Mouse (Mus musculus) limb, embryonic 14.5 days (tissue): Measurements from ENCODE around the gene Grxcr1. TPM values are rescaled to one million over a fixed set of nuclear protein-coding genes. Genes with fewer than 3 reads are reported as not detected.

Experiments
- ATAC-seq: fragments of 200-750 bp; cut with Nextera tagmentation; 2 replicates; pipeline ENCODE4 v1.8.0; 2017; ENCODE audit warnings: low read depth, moderate number of reproducible peaks, moderate TSS enrichment; ENCODE audit not compliant: low FRiP score
- DNase-seq: peaks from one replicate; pipeline ENCODE4 v3.0.0-alpha.2; 2015; ENCODE audit warnings: low spot score
- H3K27ac ChIP-seq: fragments of 300-500 bp; sonication (generic); replicated peaks from 2 replicates; pipeline ENCODE4 v1.5.1; 2014; ENCODE audit warnings: low read depth, mild to moderate bottlenecking, low read length, moderate library complexity, mixed read lengths
- H3K27me3 ChIP-seq: fragments of 300-500 bp; sonication (generic); 2 replicates; pipeline ENCODE4 v1.6.1; 2014; ENCODE audit warnings: low read length, mixed read lengths; ENCODE audit not compliant: control insufficient read depth, insufficient read depth
- H3K36me3 ChIP-seq: fragments of 300-500 bp; sonication (generic); 2 replicates; pipeline ENCODE4 v1.6.1; 2014; ENCODE audit warnings: mild to moderate bottlenecking, low read length, moderate library complexity, mixed read lengths; ENCODE audit not compliant: control insufficient read depth, insufficient read depth
- H3K4me1 ChIP-seq: fragments of 300-500 bp; sonication (generic); 2 replicates; pipeline ENCODE4 v1.6.1; 2014; ENCODE audit warnings: antibody characterized with exemption, low read length, mixed read lengths; ENCODE audit not compliant: control insufficient read depth, insufficient read depth
- H3K4me2 ChIP-seq: fragments of 300-500 bp; sonication (generic); replicated peaks from 2 replicates; pipeline ENCODE4 v1.6.1; 2014; ENCODE audit warnings: low read depth, mild to moderate bottlenecking, low read length, moderate library complexity; ENCODE audit not compliant: severe bottlenecking
- H3K4me3 ChIP-seq: fragments of 300-500 bp; sonication (generic); replicated peaks from 2 replicates; pipeline ENCODE4 v1.5.1; 2014; ENCODE audit warnings: low read length
- H3K9ac ChIP-seq: fragments of 300-500 bp; sonication (generic); 2 replicates; pipeline ENCODE4 v1.6.1; 2014; ENCODE audit warnings: mild to moderate bottlenecking, low read depth, low read length, moderate library complexity; ENCODE audit not compliant: severe bottlenecking
- H3K9me3 ChIP-seq: fragments of 300-500 bp; sonication (generic); 2 replicates; pipeline ENCODE4 v1.6.1; 2016; ENCODE audit warnings: low read length; ENCODE audit not compliant: control insufficient read depth
- POLR2A ChIP-seq: fragments of 200-500 bp; IDR thresholded peaks from 2 replicates; pipeline ENCODE4 v1.8.0; 2012; ENCODE audit warnings: inconsistent platforms, mild to moderate bottlenecking, moderate library complexity, borderline replicate concordance; ENCODE audit not compliant: insufficient read depth, insufficient read length; ENCODE audit errors: extremely low read depth
- WGBS: fragments of 180-500 bp; shearing (Covaris S2); extraction: QIAGEN DNeasy Blood & Tissue Kit; methylation state at CpG from one replicate; pipeline ENCODE4 v1.1.7; 2014; 5-methylcytosine and 5-hydroxymethylcytosine counted together
- polyA plus RNA-seq, 2 experiments: library from polyadenylated mRNA; depleted of rRNA in 1 of 2; stranded (reverse) in 1 of 2; unstranded in 1 of 2; fragments of >200 nt; fragmentation: Nextera tagmentation in 1 of 2; extraction: Ambion mirVana in 1 of 2; gene quantifications; 2 replicates each; pipeline versions ENCODE4 v1.2.1 to v1.2.3; 2012 to 2014

The Grxcr1 gene
- polyA plus RNA-seq, 2 experiments: not detected

DNA sequence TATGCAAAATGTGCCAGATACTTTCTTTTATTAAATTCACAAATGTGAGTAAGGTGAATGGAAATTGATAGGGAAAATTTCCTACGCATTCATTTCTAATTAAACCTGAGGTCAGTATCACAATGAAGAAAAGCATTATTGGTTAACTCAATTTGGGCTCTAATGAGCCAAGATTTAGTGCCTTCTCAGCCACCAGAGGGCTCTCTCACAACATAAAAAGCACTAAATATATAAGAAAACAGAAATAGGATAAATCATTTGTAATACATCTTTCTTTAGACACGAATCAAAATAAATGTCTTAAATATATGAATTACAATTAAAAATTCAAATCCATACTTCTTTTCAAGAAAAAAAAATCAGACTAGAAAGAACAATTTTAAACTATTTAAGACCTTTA lies 89.2 kb downstream of the Grxcr1 start:
- Histone ChIP-seq H3K9me3 (no peaks in the 10 kb centered on the region), H3K4me1 (no peaks in the 10 kb centered on the region), H3K4me2 (no peak overlapping the region), H3K9ac (no peak overlapping the region), H3K4me3 (no peak overlapping the region), H3K27me3 (no peaks in the 10 kb centered on the region), H3K27ac (no peak overlapping the region), H3K36me3 (no peaks in the 10 kb centered on the region)
- WGBS: 37% methylated on average over 2 of the region's 2 CpGs
- ATAC-seq: no peak
- DNase-seq: no peak
- TF ChIP-seq POLR2A: no peak

GRCm38 (mm10) chr5:68122883-68123282 lies 91.2 kb downstream of the Grxcr1 start:
- Histone ChIP-seq H3K36me3 (no peaks in the 10 kb centered on the region), H3K4me1 (no peaks in the 10 kb centered on the region), H3K27me3 (no peaks in the 10 kb centered on the region), H3K9me3 (no peaks in the 10 kb centered on the region), H3K27ac (no peak overlapping the region), H3K4me3 (no peak overlapping the region), H3K4me2 (no peak overlapping the region), H3K9ac (no peak overlapping the region)
- DNase-seq: no peak
- WGBS: 77% methylated on average over 3 of the region's 3 CpGs
- no peak for ATAC-seq
- TF ChIP-seq POLR2A: no peak

DNA sequence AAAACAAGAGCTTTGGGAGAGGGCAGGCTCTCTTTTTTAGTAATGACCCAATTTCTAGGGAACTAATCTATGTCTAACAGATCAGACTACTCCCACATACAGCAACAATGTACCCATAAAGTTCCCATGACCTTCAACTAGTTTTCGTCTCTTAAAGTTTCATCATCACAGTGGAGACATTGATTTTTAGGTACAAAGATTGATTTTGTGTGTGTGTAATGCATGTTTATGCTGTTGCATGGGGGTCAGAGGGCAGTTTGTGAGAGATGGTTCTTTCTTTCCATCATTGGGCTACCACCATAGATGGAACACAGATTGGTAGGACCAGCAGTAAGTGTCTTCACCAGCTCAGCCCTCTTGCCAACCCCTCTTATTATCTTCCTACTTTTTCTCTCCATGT lies 93.8 kb downstream of the Grxcr1 start:
- no peak overlapping the region for H3K27ac ChIP-seq
- 94% methylated on average over 1 of the region's 1 CpGs for WGBS
- no peak for TF ChIP-seq POLR2A

GRCm38 (mm10) chr5:68128421-68128820 lies 96.8 kb downstream of the Grxcr1 start:
- Histone ChIP-seq H3K4me2 (no peak overlapping the region), H3K27ac (no peak overlapping the region), H3K9me3 (no peaks in the 10 kb centered on the region), H3K4me3 (no peak overlapping the region), H3K9ac (no peak overlapping the region), H3K4me1 (no peaks in the 10 kb centered on the region), H3K36me3 (no peaks in the 10 kb centered on the region), H3K27me3 (no peaks in the 10 kb centered on the region)
- DNase-seq (peak; percentile 42), ATAC-seq (no peak)
- WGBS: 10% methylated on average over 4 of the region's 4 CpGs
- no peak for TF ChIP-seq POLR2A

More for the DNA sequence above, 93.8 kb downstream of the Grxcr1 start:
- Histone ChIP-seq H3K4me1 (no peaks in the 10 kb centered on the region), H3K9ac (no peak overlapping the region), H3K27me3 (no peaks in the 10 kb centered on the region), H3K4me2 (no peak overlapping the region), H3K4me3 (no peak overlapping the region), H3K9me3 (no peaks in the 10 kb centered on the region), H3K36me3 (no peaks in the 10 kb centered on the region)
- DNase-seq (no peak), ATAC-seq (no peak)

- no peaks in the 10 kb centered on the region for H3K9me3 ChIP-seq
- no peak overlapping the region for H3K4me3 ChIP-seq
- TF ChIP-seq POLR2A: no peak
- no peaks in the 10 kb centered on the region for H3K27me3 ChIP-seq
- WGBS: 55% methylated on average over 3 of the region's 3 CpGs
- no peak overlapping the region for H3K9ac ChIP-seq
- no peaks in the 10 kb centered on the region for H3K4me1 ChIP-seq
- ATAC-seq (no peak), DNase-seq (no peak)
- no peak overlapping the region for H3K27ac ChIP-seq
- H3K4me2 ChIP-seq: no peak overlapping the region
- H3K36me3 ChIP-seq: no peaks in the 10 kb centered on the region
These were observed 97.4 kb downstream of the Grxcr1 start for GRCm38 (mm10) chr5:68128821-68129608.
